Mouse (Mus musculus) adrenal gland (tissue): ENCODE measurements at regions not wholly inside any gene's neighbourhood (a gene's known extent, or its start where the extent isn't known, plus 50 kb on each side); places are given as distances from the start of the nearest gene placed in this dataset.
"Not testable (repeated sequence)": the region's sequence is repeated elsewhere in the genome, so short reads cannot be mapped to it uniquely, and the experiment has no call there.

Experiments used
- intact Hi-C: fragments of 180-260 bp; cut with DNase I; formaldehyde crosslinking; loops from one replicate; pipeline ENCODE4 v1.15.1; 2025

DNA sequence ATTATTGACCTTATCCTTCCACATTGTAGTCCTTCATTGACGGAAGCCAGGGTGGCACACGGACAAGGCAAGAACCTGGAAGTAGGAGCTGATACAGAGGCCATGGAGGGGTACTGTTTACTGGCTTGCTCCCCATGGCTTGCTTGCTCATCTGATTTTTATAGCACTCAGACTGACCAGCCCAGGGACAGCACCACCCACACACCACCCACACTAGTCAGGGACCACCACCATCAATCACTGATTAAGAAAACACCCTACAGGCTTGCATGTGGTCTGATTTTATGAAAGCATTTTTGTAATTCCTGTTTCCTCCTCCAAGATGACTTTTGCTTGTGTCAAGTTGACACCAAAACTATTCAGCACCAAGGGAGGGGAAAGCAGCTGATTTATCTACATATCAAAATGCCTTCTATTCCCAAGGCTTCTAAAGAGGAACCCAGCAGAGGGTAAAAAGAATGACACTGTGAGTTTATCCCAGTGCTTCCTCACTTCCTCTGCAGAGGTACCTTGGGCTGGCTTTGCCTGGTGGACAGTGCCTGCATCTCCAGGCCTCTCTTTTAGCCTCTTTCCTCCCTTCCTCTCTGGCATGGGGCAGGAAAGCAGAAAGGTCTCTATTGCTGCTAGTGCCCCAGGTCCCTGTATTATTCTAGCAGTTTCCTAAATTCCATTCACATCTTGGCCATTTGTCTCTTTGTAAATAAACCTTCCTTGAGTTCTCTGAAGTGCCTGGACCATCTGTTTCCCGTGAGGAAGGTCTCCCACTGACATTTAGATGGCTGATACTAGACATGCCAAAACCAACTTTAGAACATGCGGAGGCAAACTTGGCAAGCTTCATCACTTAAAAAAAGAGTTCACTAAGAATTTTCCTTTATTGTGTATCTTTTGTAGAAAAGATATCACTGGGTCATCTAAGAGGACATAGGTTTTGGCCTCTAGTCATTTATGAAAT is 507.6 kb downstream of the Gja1 start:
- intact Hi-C loops = no loop called here

DNA sequence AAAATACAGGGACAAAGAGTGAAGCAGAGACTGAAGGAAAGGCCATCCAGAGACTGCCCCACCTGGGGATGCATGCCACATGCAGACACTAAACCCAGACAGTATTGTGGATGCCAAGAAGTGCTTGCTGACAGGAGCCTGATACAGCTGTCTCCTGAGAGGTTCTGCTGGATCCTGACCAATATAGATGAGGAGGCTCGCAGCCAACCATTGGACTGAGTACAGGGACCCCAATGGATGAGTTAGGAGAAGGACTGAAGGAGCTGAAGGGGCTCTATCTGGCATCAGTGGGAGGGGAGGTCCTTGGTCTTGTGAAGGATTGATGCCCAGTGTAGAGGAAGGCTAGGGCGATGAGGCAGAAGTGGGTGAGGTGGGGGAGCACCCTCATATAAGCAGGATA is 514.4 kb downstream of the Gja1 start:
- intact Hi-C loops = not testable (repeated sequence)

DNA sequence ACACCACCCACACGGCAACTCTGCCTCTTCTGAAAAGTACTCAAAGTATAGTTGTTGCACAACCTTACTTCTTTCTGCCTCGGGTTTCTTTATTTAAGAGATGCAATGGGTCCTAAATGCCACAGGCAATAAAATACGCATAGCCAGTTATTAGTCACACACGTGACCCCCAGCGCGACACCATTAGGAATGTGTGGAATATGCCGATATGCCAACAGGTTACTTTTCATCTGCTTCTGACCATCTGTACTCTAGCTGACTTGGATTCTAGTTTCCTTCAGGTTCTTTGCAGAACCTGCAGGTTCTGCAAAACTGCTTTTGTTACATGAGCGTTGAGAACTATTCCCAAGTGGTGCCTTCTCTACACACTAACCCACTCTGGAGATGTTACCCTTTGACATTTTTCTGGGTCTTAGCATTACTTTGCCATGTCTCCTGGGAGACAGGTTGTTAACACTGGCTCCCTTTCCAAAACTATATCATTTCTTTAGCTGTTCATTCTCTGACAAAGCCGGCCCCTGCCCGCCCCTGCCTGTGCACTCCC is 515.6 kb downstream of the Gja1 start:
- intact Hi-C loops = no loop called here

DNA sequence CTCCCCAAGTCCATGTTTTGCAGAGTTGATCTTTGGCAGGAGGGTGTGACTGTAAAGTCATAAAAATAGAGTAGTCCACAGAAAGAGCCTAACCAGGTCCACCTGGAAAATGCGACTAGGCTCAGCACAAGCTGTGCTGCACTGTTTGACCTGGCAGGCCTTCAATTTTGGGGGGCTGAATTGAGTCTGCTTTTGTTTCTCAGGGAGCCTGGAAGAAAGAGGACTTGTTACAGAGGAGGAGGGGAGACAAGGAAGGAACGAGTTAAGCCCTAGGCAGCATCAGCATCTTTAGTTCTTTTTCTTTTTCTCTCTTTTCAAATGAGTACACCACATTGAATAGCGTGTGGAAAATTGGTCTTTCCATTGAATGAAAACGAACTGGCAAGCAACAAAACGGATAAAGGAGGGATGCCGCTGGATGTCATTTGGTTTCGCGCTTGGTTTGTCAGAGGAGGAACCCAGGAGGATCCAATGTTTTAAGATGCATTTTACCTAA is 516.1 kb downstream of the Gja1 start:
- intact Hi-C loops = no loop called here

DNA sequence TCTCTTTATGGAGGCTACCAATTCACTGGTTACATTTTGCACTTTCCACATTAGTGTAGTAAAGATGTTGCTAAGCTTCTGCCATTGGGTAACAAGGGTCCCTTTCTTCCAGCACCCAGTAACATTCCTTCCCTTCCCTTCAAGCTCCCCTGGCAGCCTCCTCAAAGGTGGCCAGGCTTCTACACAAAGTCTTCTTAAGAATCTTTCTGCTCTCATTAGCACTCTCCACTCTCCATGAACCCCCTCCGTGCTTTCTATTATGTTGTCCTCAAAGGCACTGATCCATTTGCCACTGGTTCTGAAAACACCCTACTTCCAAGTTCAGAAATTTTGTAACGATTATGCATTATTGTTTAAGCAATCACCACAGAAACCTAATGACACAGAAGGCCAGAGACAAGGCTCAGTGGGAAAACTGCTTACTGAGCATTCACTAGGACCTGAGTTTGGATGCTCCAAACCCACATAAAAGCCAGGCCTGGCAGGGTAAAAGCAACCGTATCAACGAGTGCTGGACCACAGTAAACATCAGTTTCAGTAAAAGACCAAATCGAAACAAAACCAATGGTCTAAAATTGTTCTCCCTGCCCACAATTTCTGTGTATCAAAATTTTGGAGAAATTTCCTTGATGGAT is 522.6 kb downstream of the Gja1 start:
- intact Hi-C loops = no loop called here

DNA sequence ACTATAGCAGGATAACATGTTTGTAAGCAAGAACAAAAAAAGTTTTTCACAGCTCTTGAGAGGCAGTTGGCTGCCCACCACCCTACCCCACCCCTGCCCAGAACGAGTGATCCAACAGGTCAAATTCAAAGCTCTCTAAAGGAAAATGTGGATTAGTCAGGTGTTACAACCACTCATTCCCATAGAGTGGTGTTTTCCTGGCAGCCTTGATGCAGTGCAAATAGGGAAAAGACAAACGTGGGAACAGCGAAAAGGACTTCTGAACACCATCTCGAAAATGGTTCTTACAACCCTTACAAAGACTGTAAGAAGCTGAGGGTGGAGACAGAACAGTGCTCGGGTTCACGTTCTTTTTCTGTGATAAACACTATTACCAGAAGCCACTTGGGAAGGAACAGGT is 523.8 kb downstream of the Gja1 start:
- intact Hi-C loops = no loop called here

DNA sequence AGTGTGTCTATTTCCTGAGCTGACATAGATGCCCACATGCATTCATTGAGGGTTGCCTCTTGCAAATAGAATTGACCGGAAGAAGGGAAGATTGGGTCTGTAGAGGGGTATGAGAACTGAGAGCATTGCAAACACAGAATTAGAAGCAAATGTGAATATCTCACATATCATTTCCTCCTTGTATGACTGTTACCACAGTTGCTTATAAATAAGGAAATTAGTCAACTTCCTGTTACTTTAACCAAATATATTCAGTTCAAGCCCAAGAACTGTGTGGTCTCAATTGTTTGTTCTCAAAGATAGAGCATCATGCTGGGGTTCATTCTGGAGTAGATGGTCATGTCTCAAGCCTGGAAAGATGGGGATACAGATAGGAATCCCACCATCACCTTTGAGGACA is 535.6 kb downstream of the Gja1 start:
- intact Hi-C loops = no loop called here

DNA sequence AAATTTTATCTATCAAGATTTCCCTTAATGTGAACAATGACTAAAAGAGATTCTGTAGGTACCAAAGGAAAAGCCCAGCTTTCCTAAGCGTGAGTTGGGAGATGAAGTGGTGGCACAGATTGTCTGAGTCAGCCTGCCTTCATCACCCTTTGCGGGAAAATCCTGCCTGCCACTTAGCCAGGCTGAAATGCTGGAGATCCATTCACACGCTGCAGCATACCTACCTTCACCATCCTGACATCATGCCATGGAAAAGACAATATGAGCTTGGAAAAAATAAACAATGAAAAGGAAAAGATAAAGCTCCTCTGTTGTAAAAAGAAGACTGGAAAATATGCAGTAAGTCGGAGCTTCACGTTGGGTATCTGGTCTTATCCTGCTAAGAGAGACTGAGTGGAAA is 537.0 kb downstream of the Gja1 start:
- intact Hi-C loops = no loop called here

DNA sequence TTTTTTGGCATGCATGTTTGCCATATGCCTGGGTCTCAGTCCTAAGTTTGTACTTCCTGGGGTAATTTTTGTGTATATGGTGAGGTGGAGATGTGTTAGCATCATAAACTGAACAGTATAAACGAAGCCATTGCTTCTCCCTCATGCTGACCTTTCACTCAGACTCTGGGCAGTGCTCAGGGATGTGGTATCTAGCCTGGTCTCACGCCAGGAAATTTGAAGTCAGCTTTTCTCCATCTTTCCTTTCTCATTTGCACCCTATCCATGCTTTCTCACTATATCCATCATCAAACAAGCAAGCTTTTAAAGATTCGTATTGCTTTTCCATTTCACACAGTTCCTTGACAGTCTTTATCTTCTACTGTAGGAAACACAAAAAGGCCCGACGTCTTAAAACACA is 541.3 kb downstream of the Gja1 start:
- intact Hi-C loops = no loop called here

DNA sequence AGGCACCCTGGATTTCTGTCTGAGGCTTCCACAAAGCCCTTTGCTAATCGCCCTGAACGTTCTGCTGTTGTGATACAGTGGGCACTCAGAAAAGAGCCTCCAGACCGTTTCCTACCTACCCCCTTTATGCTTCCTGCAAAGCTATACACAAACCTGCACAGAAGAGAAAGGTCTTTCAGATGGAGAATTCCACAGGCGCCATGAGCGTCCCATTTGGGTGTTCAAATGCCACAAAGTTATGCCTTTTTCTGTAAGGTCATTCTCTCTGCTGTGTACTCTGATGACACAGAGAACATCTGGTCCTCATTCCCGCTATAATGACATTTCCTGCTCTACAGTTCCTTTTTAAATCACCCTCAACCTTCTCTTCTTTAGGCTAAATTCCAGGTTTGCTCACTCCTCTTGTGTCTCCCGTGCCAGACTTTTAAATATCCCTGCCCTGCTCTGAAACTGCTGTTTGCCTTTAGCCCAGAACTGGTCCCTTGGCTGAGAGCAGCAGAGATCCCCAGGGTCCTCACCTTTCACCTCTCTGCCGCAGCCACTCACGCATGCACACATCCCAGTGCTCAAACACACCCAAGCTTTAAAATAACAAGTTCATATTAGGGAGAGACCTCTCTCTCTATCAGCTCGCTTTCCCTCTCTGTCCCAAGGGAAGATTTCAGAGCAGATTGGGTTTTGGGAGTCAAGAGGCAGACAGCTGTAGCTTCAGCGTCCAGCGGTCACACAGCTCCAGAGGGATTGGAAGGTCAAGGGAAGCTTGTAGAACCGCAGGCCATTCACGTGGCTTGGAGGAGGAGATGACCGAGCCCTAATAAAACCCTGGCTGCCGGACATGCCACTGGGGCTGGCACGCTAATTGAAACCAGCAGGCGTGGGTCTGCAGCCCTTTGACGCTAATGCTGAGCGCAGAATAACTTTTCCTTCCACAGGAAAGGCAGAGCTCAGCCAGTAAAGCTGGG is 543.9 kb downstream of the Gja1 start:
- intact Hi-C loops = no loop called here

DNA sequence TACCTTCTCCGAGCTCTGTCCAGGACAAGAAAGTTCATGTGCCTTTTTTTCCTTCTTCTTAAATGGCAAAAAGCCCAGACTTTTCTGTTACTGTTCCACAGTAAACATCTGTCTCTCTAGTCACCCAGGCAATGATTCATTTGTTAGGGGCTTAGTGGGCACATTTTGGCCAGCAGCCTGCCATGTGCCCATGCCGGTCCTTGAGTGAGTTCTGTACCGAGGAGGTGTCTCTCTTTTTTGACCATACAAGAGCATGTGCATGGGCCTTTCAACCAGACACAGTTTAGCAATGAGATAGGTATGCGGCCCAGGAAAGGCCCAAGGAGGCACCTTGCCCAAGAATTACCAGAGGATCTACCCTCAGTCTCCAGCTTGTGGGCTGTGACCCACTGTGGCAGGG is 551.0 kb upstream of the Hsf2 start:
- intact Hi-C loops = no loop called here

DNA sequence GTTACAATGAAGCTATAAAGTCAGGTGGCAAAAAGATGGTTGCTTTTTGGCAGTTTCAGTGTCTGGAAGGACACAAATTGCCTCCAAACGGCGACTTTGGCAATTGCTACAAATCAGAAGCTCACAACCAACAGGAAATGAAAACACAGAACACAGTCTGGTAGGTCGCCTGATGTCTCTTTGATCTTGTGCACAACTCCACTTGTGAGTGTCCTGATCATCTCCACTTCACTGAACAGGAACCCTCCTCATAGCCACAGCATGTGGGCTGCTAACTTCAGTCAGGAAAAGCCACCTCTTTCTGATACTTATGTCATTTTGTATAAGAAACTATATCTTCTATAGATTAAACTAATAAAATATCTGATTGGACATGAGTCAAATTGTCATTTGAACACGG is 544.2 kb upstream of the Hsf2 start:
- intact Hi-C loops = no loop called here

DNA sequence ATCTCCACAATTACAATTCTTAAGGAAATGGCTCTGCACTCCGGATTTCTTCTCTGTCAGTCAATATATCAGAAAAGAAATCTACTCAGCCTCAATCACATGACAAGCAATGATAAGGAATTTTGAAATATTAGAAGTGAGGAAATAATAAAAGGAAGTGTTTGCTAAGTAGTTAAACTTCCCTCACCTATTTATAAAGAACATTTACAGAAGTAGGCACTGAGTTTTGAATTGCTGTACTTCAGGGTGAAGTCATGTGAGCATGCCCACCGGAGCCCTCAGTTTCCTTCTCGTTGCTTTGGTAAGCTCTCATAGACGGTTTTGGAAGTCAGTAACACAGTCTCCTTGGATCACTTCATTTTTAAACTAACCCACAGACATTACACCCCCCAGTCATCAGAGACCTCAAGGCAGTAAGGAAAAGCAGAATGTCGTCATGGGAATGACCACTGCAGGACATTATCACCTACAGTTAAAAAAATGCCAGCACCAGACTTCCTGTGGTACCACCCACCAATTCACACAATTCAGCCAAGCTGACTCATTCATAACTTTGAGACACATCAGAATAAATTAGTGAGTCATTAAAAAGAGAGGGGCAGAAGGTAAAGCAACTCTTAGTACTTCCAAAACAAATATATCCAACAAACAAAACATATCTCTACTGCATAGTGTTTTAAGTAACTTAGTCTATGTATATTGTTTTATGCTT is 541.6 kb upstream of the Hsf2 start:
- intact Hi-C loops = no loop called here

DNA sequence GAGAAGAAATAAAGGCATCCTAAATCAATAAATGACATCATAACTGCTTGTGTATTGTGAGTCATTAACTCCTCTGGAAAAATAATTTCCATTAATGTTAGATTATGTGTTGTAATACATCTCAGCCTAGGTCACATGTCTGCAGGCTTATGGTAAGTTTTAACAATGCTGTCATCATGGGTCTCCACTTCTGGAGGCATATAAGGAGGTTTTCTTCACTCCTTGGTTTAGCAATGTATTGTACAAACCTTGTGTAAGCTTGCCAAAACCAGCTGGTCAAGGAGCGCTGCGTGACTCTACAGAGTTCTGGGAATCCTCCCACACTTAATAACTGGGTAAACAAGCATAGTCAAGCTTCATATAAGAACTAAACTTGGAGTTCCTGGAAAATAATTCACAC is 529.5 kb upstream of the Hsf2 start:
- intact Hi-C loops = no loop called here

DNA sequence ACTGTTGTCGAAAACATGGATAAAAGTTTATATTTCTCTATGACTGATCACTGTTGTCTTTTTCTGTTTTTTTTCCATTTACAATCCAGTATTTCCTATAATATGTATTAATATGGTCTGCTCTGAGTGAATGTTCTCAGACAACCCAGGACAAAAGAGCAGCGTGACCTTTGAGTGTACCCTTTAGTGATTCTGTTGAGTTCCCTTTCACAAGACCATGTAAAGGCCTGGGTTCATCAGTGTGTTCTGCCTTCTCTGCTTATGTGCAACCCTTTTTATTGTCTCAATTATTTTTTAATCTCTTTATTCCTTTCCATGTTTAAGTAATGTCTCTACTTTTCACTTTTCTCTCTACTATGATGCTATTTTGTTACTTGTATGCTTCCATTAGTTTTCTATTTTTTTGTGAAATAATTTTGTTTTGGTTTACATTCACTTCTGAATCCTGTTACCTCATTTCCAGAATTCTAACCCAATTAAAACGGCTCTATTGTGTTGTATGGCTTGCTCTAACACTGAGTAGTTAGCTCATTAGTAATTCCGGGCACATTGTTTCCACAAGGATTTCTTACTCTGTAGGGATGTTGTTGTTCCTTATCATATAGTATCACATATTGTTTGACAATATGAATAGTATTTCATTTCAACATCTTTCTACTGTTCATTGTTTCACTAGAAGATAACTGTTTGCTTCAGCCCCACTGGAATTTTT is 523.9 kb upstream of the Hsf2 start:
- intact Hi-C loops = no loop called here

DNA sequence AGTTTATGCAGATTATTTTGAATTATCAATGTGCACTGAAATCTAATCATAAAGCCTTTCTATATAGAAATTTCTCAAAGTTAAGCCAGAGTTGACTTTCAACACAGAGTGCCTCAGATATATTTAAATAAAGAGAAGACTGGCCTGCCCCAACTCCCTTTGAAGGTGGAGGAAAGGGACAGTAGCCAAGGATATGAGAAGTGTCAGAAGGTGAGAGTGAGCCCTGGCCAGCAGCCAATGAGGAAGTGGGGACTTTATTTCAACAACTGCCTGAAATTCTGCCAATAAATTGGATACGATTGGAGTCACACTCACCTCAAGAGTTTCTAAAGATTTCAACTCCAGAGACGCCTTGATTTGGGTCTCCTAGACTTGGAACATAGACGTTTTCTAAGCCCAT is 523.0 kb upstream of the Hsf2 start:
- intact Hi-C loops = no loop called here

DNA sequence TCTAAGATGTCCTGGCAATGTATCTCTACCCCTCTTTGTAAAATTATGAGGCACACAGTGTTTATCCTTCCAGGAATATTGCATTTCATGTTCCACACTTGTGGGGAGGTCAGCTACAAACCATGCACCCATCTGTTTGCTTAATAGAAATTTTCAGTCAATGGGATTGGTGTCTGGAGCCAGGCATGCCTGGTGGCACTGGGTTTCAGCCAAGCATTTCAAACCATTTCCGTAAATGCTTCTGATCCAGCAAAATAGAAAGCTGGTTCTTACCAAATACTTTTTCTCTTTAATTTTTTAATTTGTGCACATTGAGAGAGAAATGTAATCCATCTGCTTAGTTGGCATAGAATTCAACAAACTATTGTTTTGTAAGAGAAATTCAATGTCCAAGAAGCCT is 517.3 kb upstream of the Hsf2 start:
- intact Hi-C loops = no loop called here

DNA sequence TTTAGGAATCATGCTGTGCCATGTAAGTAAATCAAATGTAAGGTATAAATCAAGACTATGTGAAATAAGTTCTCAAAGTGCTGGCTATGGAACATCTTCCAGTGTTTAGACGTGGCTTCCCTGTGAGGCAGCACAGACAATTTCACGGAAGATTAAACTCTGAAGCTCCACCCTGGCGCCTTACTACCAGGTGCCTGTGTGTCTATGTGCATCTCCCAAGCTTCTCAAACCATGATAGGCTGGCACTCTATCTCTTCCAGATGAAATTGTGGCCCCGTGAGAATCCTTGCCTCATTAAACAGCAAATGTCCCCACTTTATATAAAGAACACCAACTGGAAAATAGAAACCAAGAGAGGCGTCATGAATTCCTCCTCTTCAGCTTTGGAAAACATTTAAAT is 511.4 kb upstream of the Hsf2 start:
- intact Hi-C loops = no loop called here

DNA sequence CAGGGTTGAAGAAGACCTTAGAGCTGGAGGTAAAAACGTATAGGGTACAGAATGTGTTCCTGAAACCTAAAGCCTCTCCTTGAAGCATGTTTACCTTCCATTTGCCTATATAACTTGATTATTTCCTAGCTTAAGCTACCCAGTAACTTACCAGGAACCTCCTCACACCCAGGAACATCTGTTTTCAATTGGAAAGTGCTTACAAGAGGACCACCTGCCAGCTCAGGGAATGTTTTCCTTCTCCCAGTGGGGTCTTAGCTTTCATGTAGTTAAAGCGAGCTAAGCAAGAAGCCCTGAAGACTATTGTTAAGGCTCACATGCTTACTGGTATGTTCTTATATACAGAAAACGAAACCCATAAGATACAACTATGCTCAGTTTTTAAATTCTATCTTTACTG is 506.6 kb upstream of the Hsf2 start:
- intact Hi-C loops = no loop called here

DNA sequence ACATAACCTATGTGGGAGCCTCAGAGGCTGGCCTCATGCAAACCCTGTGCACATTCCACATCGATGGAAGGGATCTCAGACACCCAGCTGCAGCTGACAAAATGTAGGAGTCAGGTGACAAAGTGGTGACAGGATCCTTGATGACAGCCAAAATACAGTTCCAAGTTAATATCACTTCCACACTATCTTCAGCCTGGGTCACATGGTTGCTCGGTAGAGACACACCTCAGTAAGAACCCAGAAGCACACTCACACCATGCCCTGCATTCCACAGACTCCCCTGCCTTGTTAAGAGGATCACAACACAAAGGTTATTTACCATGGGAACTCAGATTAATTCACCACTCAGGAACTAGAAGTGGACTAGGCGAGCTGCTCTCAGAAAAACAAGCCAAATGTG is 505.4 kb upstream of the Hsf2 start:
- intact Hi-C loops = no loop called here
